Mouse (Mus musculus): ENCODE results near the gene Pik3ap1. TPM values are rescaled to one million over a fixed set of nuclear protein-coding genes. Genes with fewer than 3 reads are reported as not detected.

The Pik3ap1 gene
- polyA plus RNA-seq, 1 experiment from 2014 or later: 1.9 TPM

GRCm38 (mm10) chr19:41262712-41263629 lies 121.9 kb downstream of the Pik3ap1 start:
- ATAC-seq (ENCODE audit: low FRiP score, low read depth): peak; percentile 86
- H3K4me2 ChIP-seq (replicated peaks): peak overlapping the region; percentile 79
- no peaks in the 10 kb centered on the region for H3K9me3 ChIP-seq
- peak overlapping the region; percentile 98 for H3K27ac ChIP-seq
- 4% methylated on average over 51 of the region's 51 CpGs for WGBS
- H3K4me3 ChIP-seq: peak overlapping the region; percentile 90
- peaks cover 43% of the 10 kb centered on the region for H3K4me1 ChIP-seq
- peaks cover 4% of the 10 kb centered on the region; the same call in 1 of the 2 replicates for H3K36me3 ChIP-seq
- H3K9ac ChIP-seq: peak overlapping the region; percentile 95
- H3K27me3 ChIP-seq: no peaks in the 10 kb centered on the region

- Histone ChIP-seq H3K27ac (no peak overlapping the region), H3K27me3 (no peaks in the 10 kb centered on the region), H3K4me1 (peaks cover 43% of the 10 kb centered on the region), H3K36me3 (peaks cover 4% of the 10 kb centered on the region; the same call in 1 of the 2 replicates), H3K9ac (no peak overlapping the region), H3K4me2 (replicated peaks) (no peak overlapping the region), H3K9me3 (no peaks in the 10 kb centered on the region), H3K4me3 (no peak overlapping the region)
- 89% methylated on average over 3 of the region's 3 CpGs for WGBS
- no peak for ATAC-seq (ENCODE audit: low FRiP score, low read depth)
Observed at GRCm38 (mm10) chr19:41260736-41261135, 124.2 kb downstream of the Pik3ap1 start.

DNA sequence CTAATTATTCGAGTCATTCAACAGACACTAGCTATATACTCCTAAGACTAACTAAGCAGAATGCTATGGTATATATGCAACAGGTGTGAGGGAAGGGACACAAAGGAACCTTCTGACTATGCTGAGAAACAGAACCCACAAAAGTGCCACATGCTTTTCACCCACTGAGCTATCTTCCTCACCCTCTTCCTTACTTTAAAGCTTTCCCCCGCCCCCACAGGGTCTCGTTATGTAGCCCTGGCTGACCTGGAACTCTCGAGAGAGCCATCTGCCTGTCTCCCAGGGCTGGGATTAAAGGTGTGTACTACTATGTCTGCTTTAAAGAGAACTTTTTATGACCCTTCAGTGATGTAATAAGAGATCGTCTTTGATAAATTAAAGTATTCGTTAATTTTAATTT lies 125.6 kb downstream of the Pik3ap1 start:
- peaks cover 8% of the 10 kb centered on the region; the same call in 1 of the 2 replicates for H3K36me3 ChIP-seq
- ATAC-seq (ENCODE audit: low FRiP score, low read depth): no peak
- no peak overlapping the region for H3K27ac ChIP-seq
- no peak overlapping the region for H3K4me2 ChIP-seq (replicated peaks)
- H3K27me3 ChIP-seq: no peaks in the 10 kb centered on the region
- WGBS: 69% methylated on average over 6 of the region's 6 CpGs
- peaks cover 36% of the 10 kb centered on the region for H3K4me1 ChIP-seq
- no peak overlapping the region for H3K4me3 ChIP-seq
- no peaks in the 10 kb centered on the region for H3K9me3 ChIP-seq
- no peak overlapping the region for H3K9ac ChIP-seq

- H3K4me3 ChIP-seq: no peak overlapping the region
- WGBS: 33% methylated on average over 2 of the region's 2 CpGs
- no peak for ATAC-seq (ENCODE audit: low FRiP score, low read depth)
- no peak overlapping the region for H3K27ac ChIP-seq
- H3K36me3 ChIP-seq: peaks cover 10% of the 10 kb centered on the region; the same call in 1 of the 2 replicates
- no peaks in the 10 kb centered on the region for H3K9me3 ChIP-seq
- H3K9ac ChIP-seq: no peak overlapping the region
- H3K4me2 ChIP-seq (replicated peaks): no peak overlapping the region
- peaks cover 36% of the 10 kb centered on the region for H3K4me1 ChIP-seq
- no peaks in the 10 kb centered on the region for H3K27me3 ChIP-seq
Observed at GRCm38 (mm10) chr19:41258707-41259106, 126.2 kb downstream of the Pik3ap1 start.

- Histone ChIP-seq H3K9me3 (no peaks in the 10 kb centered on the region), H3K4me1 (peaks cover 12% of the 10 kb centered on the region), H3K4me3 (no peak overlapping the region), H3K36me3 (peaks cover 20% of the 10 kb centered on the region; the same call in 1 of the 2 replicates), H3K27me3 (no peaks in the 10 kb centered on the region), H3K9ac (no peak overlapping the region), H3K4me2 (replicated peaks) (no peak overlapping the region), H3K27ac (no peak overlapping the region)
- 83% methylated on average over 5 of the region's 5 CpGs for WGBS
- no peak for ATAC-seq (ENCODE audit: low FRiP score, low read depth)
Observed at GRCm38 (mm10) chr19:41254584-41254983, 130.3 kb downstream of the Pik3ap1 start.

- 54% methylated on average over 4 of the region's 4 CpGs for WGBS
- H3K27ac ChIP-seq: no peak overlapping the region
- H3K9me3 ChIP-seq: no peaks in the 10 kb centered on the region
- ATAC-seq (ENCODE audit: low FRiP score, low read depth): no peak
- H3K4me2 ChIP-seq (replicated peaks): no peak overlapping the region
- peaks cover 34% of the 10 kb centered on the region for H3K36me3 ChIP-seq
- H3K9ac ChIP-seq: no peak overlapping the region
- no peaks in the 10 kb centered on the region for H3K27me3 ChIP-seq
- H3K4me3 ChIP-seq: no peak overlapping the region
- H3K4me1 ChIP-seq: peaks cover 11% of the 10 kb centered on the region; the same call in 1 of the 2 replicates
Observed at GRCm38 (mm10) chr19:41248968-41249367, 135.9 kb downstream of the Pik3ap1 start.

DNA sequence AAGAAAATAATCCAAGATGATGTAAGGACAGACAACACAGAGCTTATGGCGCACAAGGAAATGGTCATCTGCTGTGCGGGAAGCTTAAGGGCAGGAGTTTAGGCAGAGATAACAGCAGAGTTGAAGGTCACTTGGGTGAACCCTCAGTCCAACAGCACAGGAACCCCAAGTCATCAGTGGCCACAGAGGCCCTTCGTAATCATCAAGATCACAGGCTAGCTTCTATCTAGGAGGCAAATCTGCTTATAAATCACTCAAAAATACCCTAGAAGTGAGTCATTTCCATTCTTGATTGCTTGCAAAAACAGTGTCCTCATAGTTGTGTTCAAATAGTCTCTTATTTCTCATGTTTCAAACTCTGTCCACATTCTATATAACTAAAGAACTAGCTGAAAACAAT lies 136.6 kb downstream of the Pik3ap1 start:
- peaks cover 11% of the 10 kb centered on the region; the same call in 1 of the 2 replicates for H3K4me1 ChIP-seq
- no peak overlapping the region for H3K27ac ChIP-seq
- H3K4me2 ChIP-seq (replicated peaks): no peak overlapping the region
- no peaks in the 10 kb centered on the region for H3K9me3 ChIP-seq
- no peak overlapping the region for H3K4me3 ChIP-seq
- ATAC-seq (ENCODE audit: low FRiP score, low read depth): no peak
- H3K27me3 ChIP-seq: no peaks in the 10 kb centered on the region
- WGBS: 93% methylated on average over 3 of the region's 3 CpGs
- H3K36me3 ChIP-seq: peaks cover 28% of the 10 kb centered on the region
- no peak overlapping the region for H3K9ac ChIP-seq

- peaks cover 39% of the 10 kb centered on the region for H3K36me3 ChIP-seq
- 85% methylated on average over 4 of the region's 4 CpGs for WGBS
- H3K9me3 ChIP-seq: no peaks in the 10 kb centered on the region
- H3K9ac ChIP-seq: no peak overlapping the region
- H3K4me3 ChIP-seq: no peak overlapping the region
- H3K4me1 ChIP-seq: peaks cover 11% of the 10 kb centered on the region; the same call in 1 of the 2 replicates
- no peak for ATAC-seq (ENCODE audit: low FRiP score, low read depth)
- H3K4me2 ChIP-seq (replicated peaks): no peak overlapping the region
- H3K27ac ChIP-seq: no peak overlapping the region
- H3K27me3 ChIP-seq: no peaks in the 10 kb centered on the region
Observed at GRCm38 (mm10) chr19:41246271-41246670, 138.6 kb downstream of the Pik3ap1 start.

GRCm38 (mm10) chr19:41244581-41244980 lies 140.3 kb downstream of the Pik3ap1 start:
- Histone ChIP-seq H3K9me3 (no peaks in the 10 kb centered on the region), H3K36me3 (peaks cover 51% of the 10 kb centered on the region), H3K4me2 (replicated peaks) (no peak overlapping the region), H3K4me3 (no peak overlapping the region), H3K27me3 (no peaks in the 10 kb centered on the region), H3K9ac (no peak overlapping the region), H3K4me1 (peaks cover 7% of the 10 kb centered on the region; the same call in 1 of the 2 replicates), H3K27ac (no peak overlapping the region)
- 71% methylated on average over 6 of the region's 6 CpGs for WGBS
- ATAC-seq (ENCODE audit: low FRiP score, low read depth): no peak

GRCm38 (mm10) chr19:41241997-41242396 lies 142.9 kb downstream of the Pik3ap1 start:
- no peaks in the 10 kb centered on the region for H3K9me3 ChIP-seq
- no peaks in the 10 kb centered on the region for H3K27me3 ChIP-seq
- ATAC-seq (ENCODE audit: low FRiP score, low read depth): no peak
- no peak overlapping the region for H3K9ac ChIP-seq
- H3K27ac ChIP-seq: no peak overlapping the region
- no peak overlapping the region for H3K4me2 ChIP-seq (replicated peaks)
- peaks cover 70% of the 10 kb centered on the region for H3K36me3 ChIP-seq
- no peaks in the 10 kb centered on the region for H3K4me1 ChIP-seq
- WGBS: 95% methylated on average over 5 of the region's 5 CpGs
- no peak overlapping the region for H3K4me3 ChIP-seq

DNA sequence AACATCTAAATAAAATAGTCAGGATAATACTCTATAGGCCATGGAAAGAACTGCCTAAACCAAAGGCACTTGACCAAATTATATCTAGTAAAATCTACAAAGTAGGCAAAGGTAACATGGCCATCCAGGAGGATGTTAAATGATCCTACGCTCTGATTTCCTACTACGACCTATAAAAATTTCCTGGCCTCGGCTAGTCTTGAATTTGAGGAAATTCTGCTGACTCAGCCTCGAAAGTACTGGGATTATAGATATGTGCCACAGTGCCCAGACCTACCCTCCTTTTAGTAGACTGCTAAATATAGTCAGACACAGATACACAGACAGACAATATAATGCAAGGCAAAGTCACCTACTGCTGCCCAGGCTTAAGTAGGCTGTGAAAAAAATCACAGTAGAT lies 151.2 kb downstream of the Pik3ap1 start:
- Histone ChIP-seq H3K4me3 (no peak overlapping the region), H3K36me3 (peaks cover 83% of the 10 kb centered on the region), H3K27me3 (no peaks in the 10 kb centered on the region), H3K9ac (no peak overlapping the region), H3K9me3 (no peaks in the 10 kb centered on the region), H3K4me2 (replicated peaks) (no peak overlapping the region), H3K4me1 (no peaks in the 10 kb centered on the region), H3K27ac (no peak overlapping the region)
- ATAC-seq (ENCODE audit: low FRiP score, low read depth): no peak
- WGBS: 83% methylated on average over 4 of the region's 4 CpGs
